Mouse (Mus musculus) kidney, postnatal 4 days (tissue): ENCODE measurements around the gene Atg101.

Experiments
- DNase-seq, 2 experiments: peaks; one replicate each; pipeline ENCODE4 v3.0.0; 2021; ENCODE audit warnings: mixed read lengths in 2 of 2

Gene Atg101

DNA sequence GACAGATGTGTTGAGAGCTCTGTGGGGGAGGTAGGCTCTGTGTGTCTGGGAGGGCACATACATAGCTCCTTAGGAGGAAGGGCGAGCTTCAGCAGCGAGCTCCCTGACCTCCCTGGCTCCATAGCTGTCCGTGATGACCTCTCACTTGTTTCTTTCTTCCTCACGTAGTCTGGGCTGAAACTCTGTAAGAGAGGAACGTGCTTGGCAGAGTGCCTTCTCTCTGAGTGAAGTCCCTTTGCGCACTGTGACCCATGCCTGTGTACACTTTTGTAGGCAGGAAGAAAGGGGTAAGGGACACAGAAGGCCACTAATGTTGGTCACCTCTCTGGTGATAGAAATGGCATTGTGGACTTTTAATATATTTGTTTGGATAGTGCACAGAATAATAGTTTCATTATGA lies 3.3 kb downstream of the Atg101 start:
- no peak for DNase-seq

DNA sequence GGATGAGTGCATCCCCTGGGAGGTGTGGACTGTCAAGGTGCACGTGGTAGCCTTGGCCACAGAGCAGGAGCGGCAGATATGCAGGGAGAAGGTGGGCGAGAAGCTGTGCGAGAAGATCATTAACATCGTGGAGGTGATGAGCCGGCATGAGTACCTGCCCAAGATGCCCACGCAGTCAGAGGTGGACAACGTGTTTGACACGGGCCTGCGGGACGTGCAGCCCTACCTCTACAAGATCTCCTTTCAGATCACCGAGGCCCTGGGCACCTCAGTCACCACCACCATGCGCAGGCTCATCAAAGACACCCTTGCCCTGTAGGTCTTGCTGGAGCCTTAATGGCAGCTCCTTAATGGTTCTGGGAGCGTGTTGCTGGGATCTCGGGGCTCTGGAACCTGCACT lies 6.3 kb downstream of the Atg101 start:
- DNase-seq: no peak

DNA sequence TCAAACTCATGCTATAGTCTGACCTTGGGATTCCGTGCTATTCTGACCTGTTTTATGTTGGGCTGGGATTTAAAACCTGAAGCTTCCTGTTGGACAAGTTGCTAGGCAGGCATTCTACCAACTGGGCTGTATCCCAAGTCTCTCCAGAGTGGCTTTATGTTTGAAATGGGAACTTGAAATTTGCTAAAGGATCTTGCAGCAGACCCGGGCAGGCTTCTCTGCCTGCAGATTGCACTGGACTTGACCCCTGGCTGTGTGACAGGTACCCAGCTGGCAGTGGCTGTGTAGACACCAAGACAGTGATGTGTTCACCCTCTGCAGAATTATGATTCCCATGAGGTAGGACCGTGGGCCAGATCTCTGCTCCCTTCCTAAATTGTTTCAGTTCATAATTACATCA lies 7.9 kb downstream of the Atg101 start:
- no peak for DNase-seq

DNA sequence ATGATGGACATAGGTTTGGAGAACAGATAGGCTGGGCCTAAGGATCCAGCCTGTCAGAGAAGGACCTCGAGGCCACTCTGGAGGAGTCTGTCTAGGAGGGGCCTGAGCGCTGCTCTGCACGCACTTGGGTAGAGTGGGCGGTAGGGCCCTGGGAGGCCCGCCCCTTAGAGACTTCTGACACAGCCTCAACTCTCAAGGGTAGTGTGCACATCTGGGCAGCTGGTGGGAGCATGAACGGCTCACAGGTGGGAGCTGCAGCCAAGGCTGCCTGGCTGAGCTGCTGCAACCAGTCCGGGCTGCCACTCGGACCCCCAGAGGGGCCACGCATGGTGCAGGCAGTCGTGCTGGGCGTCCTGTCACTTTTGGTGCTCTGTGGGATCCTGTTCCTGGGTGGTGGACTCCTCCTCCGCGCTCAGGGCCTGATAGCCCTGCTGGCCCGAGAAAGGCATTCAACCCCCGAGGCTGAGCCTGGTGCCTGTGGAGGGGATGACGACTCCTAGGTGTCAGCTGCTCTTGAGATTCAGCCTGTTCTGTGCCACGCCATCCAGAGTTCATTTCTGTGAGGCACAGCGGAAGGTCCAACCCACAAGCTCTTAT lies 9.1 kb downstream of the Atg101 start, which contains the start of gene 6030408B16Rik:
Gene 6030408B16Rik (plus strand): TSS at position 188 of the 597 bp plus-strand sequence.
- DNase-seq: peak; percentile 58 to 72

DNA sequence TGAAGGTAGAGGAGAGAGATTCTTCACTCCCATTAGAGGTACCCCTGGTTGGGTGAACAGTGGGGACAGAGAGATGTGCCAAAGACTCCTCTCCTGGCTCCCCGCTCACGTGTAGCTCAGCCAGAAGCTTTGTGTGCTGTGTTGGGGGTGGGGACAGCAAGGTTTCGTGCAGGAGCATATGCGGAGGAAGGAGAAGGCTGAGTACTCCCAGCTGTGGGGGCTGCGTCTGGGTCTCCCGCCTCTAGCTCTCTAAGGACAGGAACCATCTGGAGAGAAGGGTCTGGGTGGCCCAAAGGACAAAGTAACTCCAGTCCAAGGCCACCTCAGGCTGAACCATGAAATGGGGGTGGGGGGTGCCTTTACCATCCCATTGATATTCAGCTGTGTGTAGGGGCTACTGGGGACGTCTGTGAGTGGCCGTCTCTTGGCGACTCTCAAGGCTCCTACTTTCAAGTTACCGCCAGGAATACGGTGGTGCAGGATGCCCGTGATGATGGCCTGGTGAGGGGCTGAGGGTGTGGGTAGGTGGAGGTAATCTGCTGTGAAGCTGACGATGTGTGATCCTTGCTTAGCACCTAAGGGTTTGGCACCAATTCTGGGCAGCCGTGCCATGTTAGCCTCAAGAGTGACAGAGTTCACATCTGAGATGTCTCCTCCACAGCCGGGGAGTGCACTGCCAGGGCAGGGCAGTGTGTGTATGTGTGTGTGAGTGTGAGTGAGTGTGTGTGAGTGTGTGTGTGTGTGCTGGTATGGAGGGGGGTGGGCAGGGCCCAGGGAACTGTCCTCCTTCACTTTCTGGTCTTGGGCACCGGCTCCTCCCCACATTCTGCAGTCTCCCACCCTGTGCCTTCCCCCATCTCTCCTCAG lies 10.2 kb downstream of the Atg101 start:
- peak; percentile 85 to 89 for DNase-seq

DNA sequence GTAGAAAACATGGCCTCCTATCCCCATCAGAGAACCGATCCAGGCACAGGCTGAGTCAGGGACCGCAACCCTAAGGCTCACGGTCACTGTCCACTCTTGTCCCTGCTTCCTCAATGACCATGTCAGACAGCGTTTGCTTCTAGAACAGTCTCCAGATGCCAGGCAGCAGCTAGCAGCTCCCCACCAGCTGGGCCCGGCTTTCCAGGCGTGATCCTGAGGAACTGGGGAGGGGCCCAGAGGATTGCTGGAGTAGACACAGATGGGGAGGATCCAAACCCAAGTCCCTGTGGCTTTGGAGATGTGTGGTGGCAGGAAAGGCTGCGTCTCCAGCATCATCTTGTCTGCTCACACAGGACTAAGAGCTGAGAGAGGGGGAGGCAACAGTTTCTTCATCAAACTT lies 11.0 kb downstream of the Atg101 start:
- DNase-seq: peak; percentile 70 to 81

DNA sequence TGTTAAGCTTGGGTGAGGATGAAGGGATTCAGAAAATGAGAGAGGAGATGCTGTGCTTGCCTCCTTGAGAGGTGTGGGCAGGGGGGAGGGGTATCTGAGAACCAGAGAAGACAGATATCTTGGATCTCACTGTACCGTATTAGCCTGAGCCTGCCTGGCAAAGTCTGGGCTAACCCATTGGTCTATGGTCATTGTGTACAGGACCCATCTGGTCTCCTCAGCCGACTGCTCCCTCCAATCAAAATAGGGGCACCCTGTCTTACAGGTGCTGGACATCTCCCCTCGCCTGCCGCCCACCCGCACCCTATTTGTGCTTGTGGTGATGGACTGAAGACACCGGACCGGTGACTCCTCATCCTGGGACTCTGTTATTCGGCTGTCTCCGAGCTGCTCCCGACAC lies 11.5 kb downstream of the Atg101 start:
- DNase-seq: no peak

DNA sequence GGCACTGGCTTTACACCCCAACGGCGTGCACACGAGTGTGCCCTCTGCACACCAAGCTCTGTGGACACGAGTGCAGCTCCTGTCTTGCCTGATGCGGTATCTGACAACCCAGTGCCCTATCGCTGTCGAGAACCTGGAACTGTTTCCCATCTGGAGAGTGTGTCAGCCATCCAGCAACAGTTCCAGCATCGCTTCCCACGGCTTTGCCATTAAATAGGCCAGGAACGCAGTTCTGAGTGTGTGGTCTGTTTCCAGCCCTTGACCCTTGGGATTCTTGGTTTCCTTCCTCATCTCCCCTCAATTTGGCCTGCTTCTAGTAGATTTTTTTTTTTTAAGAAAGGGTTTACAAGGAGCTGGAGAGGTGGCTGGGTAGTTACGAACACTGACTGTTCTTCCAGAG lies 12.0 kb downstream of the Atg101 start:
- DNase-seq: no peak

DNA sequence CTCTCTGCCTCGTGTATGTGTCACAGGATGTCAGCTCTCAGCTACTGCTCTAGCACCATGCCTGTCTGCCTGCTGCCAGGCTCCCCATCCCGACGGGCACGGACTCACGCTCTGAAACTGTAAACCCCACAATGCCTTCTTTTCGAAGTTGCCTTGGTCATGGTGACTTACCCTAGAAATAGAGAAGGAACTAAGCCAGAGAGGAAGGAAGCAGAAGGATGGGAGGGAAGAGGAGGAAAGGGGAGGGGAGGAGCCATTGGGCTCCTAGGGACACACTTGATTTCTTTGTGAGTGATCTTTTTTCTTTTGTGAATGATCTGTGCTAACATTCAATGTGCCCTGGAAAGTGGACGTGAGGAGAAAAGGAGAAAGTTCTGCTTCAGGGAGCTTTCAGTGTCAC lies 13.9 kb downstream of the Atg101 start:
- DNase-seq: no peak

DNA sequence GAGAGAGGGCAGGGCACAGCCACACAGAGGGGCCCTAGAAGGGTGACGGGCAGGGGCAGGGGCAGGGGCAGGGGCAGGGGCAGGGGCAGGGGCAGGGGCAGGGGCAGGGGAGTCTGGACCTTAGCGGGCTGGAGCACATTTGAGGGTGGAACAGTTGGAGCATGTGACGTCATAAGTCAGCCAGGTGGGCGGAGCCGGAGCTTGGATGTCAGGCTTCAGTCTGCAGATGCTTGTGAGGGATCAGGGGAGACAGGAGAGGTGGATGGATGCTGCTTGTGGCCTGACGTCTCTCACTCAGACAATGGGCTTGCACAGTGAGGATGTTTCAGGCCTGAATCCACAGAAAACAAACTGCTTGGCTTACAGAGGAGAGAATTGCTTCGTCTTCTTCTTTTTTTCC lies 14.5 kb downstream of the Atg101 start:
- peak; percentile 57 to 70 for DNase-seq

DNA sequence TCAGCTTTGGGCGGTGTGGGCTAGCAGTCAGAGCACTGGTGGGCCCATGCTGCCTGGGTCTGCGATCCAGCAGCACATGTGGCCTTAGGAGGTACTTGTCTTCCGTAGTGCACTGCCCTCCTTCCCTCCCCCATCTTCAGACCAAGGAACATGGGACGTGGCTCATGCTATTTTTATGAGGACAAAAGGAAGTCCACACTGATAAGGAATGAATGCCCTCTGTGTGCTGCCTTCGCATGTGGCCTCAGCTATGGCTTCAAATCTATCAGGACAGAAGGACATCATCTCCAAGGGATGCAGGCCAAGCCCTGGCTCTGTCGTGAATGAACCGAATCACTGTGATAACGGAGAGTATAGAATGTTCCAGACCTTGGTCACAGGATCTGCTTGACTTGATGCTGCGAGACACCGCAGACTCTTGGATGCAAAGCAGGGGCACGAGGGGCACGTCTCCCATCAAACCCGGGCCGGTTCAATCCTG lies 15.4 kb downstream of the Atg101 start:
- DNase-seq: no peak

DNA sequence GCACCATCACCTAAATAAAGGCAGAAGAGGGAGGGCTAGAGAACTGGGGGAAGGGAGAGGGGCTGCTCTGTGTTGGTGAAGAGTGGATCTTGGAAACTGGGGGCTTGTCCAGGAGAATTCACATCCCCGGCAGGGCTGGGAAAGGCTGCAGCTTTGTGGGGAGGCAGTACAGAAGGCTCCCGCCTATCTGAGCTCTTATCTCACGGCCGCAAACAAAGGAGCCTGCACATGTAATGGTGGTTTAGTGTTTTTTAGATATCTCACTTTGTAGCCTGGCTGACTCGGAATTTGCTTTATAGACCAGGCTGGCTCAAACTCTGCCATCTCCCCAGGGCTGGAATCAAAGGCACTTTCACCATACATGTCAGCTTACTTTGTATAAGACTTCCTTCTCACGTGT lies 16.1 kb downstream of the Atg101 start:
- DNase-seq: no peak

DNA sequence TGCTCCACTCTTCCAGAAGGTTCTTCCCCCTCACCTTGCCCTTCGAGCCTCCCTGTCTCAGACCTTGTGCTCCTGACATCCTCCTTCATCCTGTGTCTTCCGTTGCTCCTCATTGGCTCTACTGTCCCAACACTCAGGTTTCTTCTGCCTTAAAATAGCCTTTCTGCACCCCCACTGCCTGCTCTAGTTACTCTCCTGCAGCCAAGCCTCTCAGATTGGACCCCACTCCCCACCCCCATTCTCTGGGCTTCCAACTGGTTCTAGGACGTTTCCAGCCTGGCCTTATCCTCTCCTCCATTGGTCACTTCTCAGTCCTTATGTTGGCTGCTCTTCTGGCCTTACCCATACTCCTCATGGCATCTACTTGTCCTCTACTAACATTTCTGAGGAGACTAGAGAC lies 18.1 kb downstream of the Atg101 start:
- DNase-seq: no peak

DNA sequence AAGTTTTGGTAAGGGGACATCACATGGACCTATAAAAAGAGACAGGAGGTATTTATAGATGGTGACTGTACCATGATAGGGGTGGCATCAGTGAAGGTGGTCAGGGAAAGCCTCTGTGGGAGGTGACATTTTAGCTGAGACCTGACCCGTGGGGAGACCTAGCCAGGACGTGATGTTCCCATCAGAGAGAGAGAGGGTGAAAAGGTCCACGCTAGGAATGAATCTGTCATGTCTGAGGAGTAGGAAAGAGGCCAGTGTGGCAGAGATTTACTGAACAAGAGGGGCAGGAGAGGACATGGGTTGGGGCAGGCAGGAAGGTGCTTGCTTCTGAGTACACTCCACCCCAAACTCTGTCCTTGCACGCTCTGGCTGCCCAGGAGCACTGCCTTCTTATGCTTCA lies 19.8 kb downstream of the Atg101 start:
- DNase-seq: no peak

DNA sequence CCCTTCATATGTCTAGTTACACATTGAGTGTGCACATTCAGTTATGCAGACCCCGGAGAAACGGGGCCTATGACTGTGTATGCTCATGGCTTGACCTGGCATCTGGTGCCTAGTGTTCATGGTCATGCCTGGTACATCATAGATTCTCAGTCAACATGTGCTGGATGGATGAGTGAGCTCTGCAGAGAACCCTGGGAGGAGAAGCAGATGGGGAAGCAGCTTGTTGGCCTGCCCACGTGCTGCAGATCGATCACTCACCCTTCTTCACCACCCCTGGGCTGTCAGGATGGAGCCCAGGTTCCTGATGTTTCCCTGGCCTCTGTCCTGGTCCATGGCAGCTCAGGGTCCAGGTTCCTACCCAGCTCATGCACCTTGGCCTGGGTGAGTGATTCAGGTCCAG lies 22.4 kb downstream of the Atg101 start:
- no peak for DNase-seq

DNA sequence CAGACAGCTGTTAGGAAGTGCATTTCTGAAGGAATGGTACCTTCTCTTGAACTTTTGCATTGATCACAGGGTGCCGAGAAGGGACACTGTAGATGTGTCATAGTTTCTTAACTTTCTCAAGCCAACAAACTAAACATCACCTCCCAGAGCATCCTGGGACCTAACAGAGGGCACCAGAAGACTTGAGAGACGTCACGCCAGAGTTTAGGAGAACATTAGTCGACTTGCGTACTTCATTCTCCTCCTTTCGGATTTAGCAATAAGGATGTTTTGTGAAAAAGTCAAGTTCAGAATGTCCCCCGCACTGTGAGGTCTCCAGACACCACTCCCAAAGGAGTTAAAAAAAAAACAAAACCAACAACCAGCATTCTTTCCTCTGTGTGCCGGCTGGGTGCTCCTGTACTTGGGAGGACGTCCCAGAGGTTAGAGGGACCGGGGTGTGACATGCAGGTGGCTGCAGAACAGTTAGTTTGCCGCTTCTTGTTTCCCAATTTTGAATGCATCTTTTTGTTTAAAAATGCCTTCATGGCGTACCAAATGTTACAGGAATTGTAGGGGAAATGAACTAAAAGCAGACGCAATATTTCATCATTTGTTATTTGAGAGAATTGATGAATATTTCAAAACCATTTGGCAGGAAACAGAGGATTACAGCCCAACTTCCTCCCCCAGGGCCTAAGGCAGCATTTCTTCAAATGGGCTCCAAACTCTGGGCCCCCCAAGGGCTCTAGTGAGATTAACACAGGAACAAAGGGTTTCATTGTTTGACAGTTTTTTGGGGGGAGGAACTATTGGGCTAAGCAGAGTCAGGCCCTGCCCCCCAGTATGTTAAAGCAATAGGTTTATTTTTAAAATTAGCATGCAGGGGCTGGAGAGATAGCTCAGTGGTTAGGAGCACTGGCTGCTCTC lies 24.6 kb downstream of the Atg101 start:
- DNase-seq: peak in 1 of 2 experiments; percentile 33

DNA sequence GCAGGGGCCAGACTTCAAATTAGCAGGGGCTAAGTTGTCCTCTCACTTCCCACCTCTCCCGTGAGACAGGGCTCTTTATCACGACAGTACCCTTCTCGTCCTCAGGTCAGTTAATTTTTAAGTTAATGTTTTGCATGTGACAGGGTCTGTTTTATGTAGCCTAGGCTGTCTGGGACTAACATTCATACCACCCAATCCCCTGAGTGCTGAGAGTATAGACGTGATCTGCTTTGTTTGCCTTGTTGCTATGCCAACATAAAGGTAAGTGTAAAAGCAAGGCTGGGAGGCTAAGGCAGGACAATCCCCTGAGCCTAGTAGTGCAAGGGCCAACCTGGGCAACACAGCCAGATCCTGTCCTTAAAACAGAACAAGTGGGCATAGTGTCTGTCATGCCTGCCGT lies 25.4 kb downstream of the Atg101 start:
- no peak for DNase-seq

DNA sequence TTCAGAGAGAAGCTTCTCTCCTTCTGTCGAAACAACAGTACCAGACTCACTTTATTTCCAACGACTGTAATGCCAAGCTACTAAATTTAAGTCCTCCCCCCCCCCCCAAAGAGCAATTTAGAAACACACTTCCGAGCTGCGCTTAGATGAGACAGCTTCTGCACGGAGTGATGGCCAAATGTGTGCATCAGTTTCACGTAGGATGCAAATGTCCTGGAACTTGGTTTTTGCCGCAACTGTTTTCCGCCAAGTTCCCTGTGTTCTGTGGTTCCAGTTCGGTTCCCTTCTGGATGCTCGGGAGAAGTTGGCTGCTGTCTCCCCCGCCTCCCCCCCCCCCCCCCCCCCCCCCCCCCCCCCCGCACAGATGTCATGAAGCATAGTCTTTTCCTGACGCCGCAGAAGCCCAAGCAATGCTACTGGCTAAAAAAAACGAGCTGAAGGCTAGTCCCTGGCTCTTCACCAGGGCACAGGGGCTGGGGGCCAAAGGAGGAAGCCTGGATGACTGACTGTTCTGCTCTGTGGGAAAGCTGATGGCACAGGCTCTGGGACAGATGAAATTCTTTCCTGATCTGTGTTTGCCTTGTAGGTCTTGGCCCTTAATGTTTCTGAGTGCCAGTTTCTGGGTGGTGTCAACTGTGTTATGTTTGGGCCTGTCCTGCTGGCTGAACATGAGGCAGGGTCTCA lies 27.2 kb downstream of the Atg101 start:
- peak in 1 of 2 experiments; percentile 42 for DNase-seq

DNA sequence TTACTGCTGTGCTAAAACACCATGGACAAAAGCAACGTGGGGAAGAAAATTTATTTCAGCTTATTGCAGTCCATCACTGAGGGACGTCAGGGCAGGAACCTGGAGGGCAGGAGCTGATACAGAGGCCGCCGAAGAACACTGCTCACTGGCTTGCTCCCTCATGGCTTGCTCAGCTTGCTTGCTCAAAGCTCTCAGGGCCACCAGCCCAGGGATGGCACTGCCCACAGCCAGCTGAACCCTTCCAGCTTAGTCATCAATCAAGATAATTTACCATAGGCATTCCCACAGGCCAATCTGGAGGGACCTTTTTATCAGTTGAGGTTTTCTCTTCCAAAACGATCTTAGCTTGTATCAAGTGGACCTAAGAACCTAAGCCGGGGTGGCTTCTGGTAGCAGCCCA lies 27.9 kb downstream of the Atg101 start:
- no peak for DNase-seq

DNA sequence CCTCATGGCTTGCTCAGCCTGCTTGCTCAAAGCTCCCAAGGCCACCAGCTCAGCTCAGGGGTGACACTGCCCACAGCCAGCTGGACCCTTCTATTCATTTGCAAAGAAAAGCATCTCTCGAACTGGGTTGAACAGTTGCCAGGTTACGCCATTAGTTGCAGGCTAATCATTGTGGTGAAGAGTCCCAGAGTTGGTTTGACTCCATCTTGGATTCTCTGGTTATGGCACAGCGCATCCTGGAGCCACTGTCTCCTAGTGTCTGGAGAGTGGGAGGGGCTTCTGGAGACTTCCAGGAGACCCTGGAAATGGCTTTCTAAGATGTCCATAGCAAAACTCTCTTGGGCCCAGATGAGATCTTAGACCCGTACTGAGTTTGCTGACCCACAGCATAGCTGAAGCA lies 31.3 kb downstream of the Atg101 start:
- DNase-seq: no peak

DNA sequence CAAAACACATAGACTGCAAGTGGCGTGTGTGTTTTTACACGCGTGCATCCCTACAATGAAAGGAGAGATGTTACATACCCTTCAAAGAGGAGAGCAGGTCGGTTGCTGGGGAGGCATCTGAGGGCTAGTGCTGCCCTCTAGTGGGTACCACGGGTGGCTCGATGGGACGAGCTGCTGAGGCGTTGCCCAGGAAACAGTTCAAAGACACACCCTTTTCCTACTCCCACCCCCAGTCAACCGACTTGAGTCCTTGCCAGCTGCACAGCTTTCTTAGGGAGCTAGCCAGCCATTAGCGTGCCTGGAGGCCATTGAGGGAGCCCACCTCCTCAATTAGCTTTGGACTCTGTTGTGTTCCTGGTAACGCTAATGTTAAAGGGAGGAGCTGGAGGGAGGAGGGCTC lies 31.8 kb downstream of the Atg101 start:
- DNase-seq: peak; percentile 93 to 95

DNA sequence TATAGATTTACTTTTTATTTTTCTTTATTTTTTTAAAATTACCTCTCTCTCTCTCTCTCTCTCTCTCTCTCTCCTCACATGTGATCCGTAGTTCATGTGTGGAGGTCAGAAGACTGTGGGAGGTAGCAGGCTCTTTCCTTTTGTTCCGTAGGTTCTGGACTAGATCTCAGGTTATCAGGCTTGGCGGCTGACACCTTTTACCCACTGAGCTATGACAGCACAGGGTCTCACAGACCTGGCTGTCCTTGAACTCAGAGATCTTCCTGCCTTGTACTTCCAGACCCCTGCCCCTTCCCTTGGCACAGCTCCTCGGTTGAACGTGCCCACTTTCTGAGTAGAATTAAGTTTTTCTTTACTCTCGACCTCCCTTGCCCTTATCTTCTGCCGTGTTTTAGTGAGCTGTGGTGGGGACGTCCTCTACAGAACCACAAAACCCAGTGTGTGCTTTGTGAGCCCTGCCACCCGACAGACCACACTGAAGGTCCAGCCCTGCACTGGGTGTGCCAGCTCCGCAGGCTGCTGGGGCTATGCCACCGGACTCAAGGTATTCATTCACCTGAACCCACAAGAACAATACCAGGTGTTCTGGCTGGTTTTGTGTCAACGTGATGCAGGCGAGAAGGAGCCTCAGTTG lies 32.3 kb downstream of the Atg101 start:
- DNase-seq: no peak
